Mouse (Mus musculus) myocyte (in vitro differentiated cells): ENCODE results near the gene D430019H16Rik. TPM values are rescaled to one million over a fixed set of nuclear protein-coding genes. Genes with fewer than 3 reads are reported as not detected.

ENCODE experiments used
- H3K27me3 ChIP-seq: one replicate; pipeline ENCODE4 v1.6.1; 2011; ENCODE audit not compliant: control insufficient read depth, insufficient read depth, insufficient read length
- H3K36me3 ChIP-seq: one replicate; pipeline ENCODE4 v1.6.1; 2011; ENCODE audit not compliant: control insufficient read depth, insufficient read depth
- H3K4me2 ChIP-seq: one replicate; pipeline ENCODE4 v1.6.1; 2011; ENCODE audit warnings: low read depth, control low read depth
- H3K4me3 ChIP-seq: one replicate; pipeline ENCODE4 v1.5.1; 2011; ENCODE audit warnings: mild to moderate bottlenecking, control low read depth, moderate library complexity
- H3K79me2 ChIP-seq: one replicate; pipeline ENCODE4 v1.6.1; 2011; ENCODE audit not compliant: control insufficient read depth, insufficient read depth
- H3ac ChIP-seq: one replicate; pipeline ENCODE4 v1.6.1; 2011; ENCODE audit not compliant: control insufficient read depth, insufficient read length
- CEBPB ChIP-seq: IDR thresholded peaks from 2 replicates; pipeline ENCODE4 v1.6.1; 2011; ENCODE audit warnings: mild to moderate bottlenecking, moderate library complexity; ENCODE audit not compliant: poor library complexity, insufficient read depth, severe bottlenecking
- E2F4 ChIP-seq: IDR thresholded peaks from one replicate; pipeline ENCODE4 v1.6.1; 2011; ENCODE audit warnings: mild to moderate bottlenecking, control low read depth, moderate library complexity; ENCODE audit not compliant: insufficient read depth
- MAX ChIP-seq: IDR thresholded peaks from one replicate; pipeline ENCODE4 v1.6.1; 2011; ENCODE audit warnings: low read depth, mild to moderate bottlenecking, control low read depth
- MYOD1 ChIP-seq, 3 experiments: IDR thresholded peaks; one replicate each; pipeline ENCODE4 v1.6.1; 2011; ENCODE audit warnings: control low read depth in 2 of 3, low read depth in 2 of 3, mild to moderate bottlenecking in 2 of 3, moderate library complexity in 1 of 3; ENCODE audit not compliant: insufficient read length in 2 of 3, control insufficient read depth in 1 of 3
- MYOG ChIP-seq, 3 experiments: IDR thresholded peaks; one replicate each; pipeline ENCODE4 v1.6.1; 2011; ENCODE audit warnings: control low read depth in 2 of 3, low read depth in 2 of 3, mild to moderate bottlenecking in 2 of 3; ENCODE audit not compliant: insufficient read length in 2 of 3, control insufficient read depth in 1 of 3, insufficient read depth in 1 of 3
- POLR2A ChIP-seq: IDR thresholded peaks from one replicate; pipeline ENCODE4 v1.6.1; 2011; ENCODE audit warnings: low read depth, mild to moderate bottlenecking, control low read depth, moderate library complexity; ENCODE audit not compliant: insufficient read length
- POLR2AphosphoS2 ChIP-seq: IDR thresholded peaks from one replicate; pipeline ENCODE4 v1.6.1; 2011; ENCODE audit warnings: low read depth, control low read depth; ENCODE audit not compliant: insufficient read length
- REST ChIP-seq: IDR thresholded peaks from one replicate; pipeline ENCODE4 v1.6.1; 2011; ENCODE audit warnings: mild to moderate bottlenecking, control low read depth, moderate library complexity; ENCODE audit not compliant: insufficient read depth, insufficient read length
- SRF ChIP-seq: IDR thresholded peaks from one replicate; pipeline ENCODE4 v1.6.1; 2011; ENCODE audit warnings: low read depth; ENCODE audit not compliant: control insufficient read depth, insufficient read length
- TCF12 ChIP-seq: IDR thresholded peaks from one replicate; pipeline ENCODE4 v1.6.1; 2011; ENCODE audit warnings: mild to moderate bottlenecking, control low read depth; ENCODE audit not compliant: poor library complexity, insufficient read depth, severe bottlenecking
- TCF3 ChIP-seq: IDR thresholded peaks from one replicate; pipeline ENCODE4 v1.6.1; 2011; ENCODE audit warnings: low read depth, control low read depth; ENCODE audit not compliant: insufficient read length
- USF1 ChIP-seq: IDR thresholded peaks from one replicate; pipeline ENCODE4 v1.6.1; 2011; ENCODE audit warnings: low read depth, mild to moderate bottlenecking, control low read depth, moderate library complexity
- polyA plus RNA-seq: library from polyadenylated mRNA; unstranded; fragments of >200 nt; fragmentation: generic; extraction: Trizol; gene quantifications from one replicate; pipeline ENCODE4 v1.2.1, GENCODE M21; 2012; ENCODE audit warnings: missing spikeins

The D430019H16Rik gene
- polyA plus RNA-seq, 1 experiment: 0.02 TPM

- H3K4me2 ChIP-seq: peak overlapping the region; percentile 41
- no peaks in the 10 kb centered on the region for H3K79me2 ChIP-seq
- H3ac ChIP-seq: no peak overlapping the region
- no peak overlapping the region for H3K4me3 ChIP-seq
- TF ChIP-seq POLR2A (no peak), TCF12 (no peak), CEBPB (no peak), USF1 (no peak), SRF (no peak), REST (no peak)
- no peaks in the 10 kb centered on the region for H3K27me3 ChIP-seq
- H3K36me3 ChIP-seq: no peaks in the 10 kb centered on the region
Observed at GRCm38 (mm10) chr12:105511671-105512502, 58.2 kb downstream of the D430019H16Rik start.

- TF ChIP-seq POLR2AphosphoS2 (no peak), MYOD1 (IDR thresholded peaks at IDR 0.05; ENCODE audit: control insufficient read depth in 1 of 3, insufficient read length in 2 of 3, low read depth in 2 of 3) (no peak), REST (no peak), MAX (no peak), TCF3 (no peak), E2F4 (no peak), MYOG (IDR thresholded peaks at IDR 0.05; ENCODE audit: control insufficient read depth in 1 of 3, insufficient read depth in 1 of 3, insufficient read length in 2 of 3, low read depth in 2 of 3) (no peak)
- Histone ChIP-seq H3K27me3 (no peaks in the 10 kb centered on the region), H3K4me3 (no peak overlapping the region), H3ac (no peak overlapping the region), H3K36me3 (no peaks in the 10 kb centered on the region), H3K79me2 (no peaks in the 10 kb centered on the region), H3K4me2 (no peak overlapping the region)
Observed at GRCm38 (mm10) chr12:105514111-105514510, 60.5 kb downstream of the D430019H16Rik start.

DNA sequence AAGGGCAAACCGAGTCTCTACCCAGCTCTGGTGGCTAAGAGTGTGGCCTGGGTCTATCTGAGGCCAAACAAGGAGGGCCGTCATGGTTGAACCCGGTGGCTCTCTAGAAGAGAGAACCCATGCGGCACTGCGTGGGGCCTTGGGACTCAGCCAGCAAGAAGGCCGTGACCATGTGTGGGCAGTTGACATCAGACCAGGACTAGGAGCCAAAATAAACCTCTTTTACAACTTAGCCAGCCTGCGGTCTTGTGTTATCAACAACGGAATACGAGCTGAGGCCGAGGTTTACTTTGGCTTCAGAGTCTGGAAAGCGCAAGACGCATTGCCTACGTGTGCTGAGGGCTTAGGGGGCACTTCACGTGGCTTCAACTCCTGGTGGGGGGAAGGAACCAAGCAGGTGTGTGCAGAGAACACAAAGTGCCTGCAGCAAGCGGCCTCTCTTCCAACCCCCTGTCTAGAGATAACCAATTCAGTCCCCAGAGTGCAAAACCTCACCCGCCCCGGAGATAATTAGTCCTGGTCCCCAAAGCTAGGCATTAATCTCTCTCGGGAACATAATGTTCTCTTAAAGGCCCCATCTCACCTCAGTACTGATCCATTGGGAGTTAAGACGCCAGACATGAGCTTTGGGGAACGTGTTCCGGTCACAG is 63.5 kb downstream of the D430019H16Rik start:
- Histone ChIP-seq H3K4me2 (no peak overlapping the region), H3K36me3 (no peaks in the 10 kb centered on the region), H3ac (no peak overlapping the region), H3K4me3 (no peak overlapping the region), H3K79me2 (no peaks in the 10 kb centered on the region), H3K27me3 (no peaks in the 10 kb centered on the region)
- no peak for TF ChIP-seq MYOG (IDR thresholded peaks at IDR 0.05; ENCODE audit: control insufficient read depth in 1 of 3, insufficient read depth in 1 of 3, insufficient read length in 2 of 3, low read depth in 2 of 3)

DNA sequence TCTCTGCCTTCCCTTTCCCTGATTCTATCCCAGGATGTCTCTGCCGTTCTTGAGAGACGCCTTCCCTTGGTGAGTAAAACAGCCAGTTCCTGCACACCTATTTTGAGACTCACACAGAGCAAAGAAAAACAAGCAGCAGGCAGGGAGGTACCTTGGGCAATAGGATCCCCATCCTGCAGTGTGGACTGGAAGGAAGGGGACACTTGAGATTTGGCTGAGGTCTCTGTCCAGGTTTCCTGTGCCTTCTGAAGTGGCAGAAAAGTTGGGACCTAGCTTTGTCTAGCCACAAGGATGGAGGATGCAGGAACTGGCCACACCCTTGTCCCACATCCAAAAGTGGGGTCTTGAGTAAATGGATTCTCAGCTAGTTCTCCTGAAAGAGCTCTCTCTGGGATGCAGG is 66.2 kb downstream of the D430019H16Rik start:
- Histone ChIP-seq H3K79me2 (no peaks in the 10 kb centered on the region), H3ac (no peak overlapping the region), H3K36me3 (no peaks in the 10 kb centered on the region), H3K4me3 (no peak overlapping the region), H3K27me3 (no peaks in the 10 kb centered on the region), H3K4me2 (no peak overlapping the region)
- TF ChIP-seq MYOD1 (IDR thresholded peaks at IDR 0.05; ENCODE audit: control insufficient read depth in 1 of 3, insufficient read length in 2 of 3, low read depth in 2 of 3) (no peak), SRF (no peak), TCF12 (no peak), TCF3 (no peak), REST (no peak), POLR2A (no peak), E2F4 (no peak), USF1 (no peak), CEBPB (no peak), POLR2AphosphoS2 (no peak), MYOG (IDR thresholded peaks at IDR 0.05; ENCODE audit: control insufficient read depth in 1 of 3, insufficient read depth in 1 of 3, insufficient read length in 2 of 3, low read depth in 2 of 3) (no peak), MAX (no peak)

DNA sequence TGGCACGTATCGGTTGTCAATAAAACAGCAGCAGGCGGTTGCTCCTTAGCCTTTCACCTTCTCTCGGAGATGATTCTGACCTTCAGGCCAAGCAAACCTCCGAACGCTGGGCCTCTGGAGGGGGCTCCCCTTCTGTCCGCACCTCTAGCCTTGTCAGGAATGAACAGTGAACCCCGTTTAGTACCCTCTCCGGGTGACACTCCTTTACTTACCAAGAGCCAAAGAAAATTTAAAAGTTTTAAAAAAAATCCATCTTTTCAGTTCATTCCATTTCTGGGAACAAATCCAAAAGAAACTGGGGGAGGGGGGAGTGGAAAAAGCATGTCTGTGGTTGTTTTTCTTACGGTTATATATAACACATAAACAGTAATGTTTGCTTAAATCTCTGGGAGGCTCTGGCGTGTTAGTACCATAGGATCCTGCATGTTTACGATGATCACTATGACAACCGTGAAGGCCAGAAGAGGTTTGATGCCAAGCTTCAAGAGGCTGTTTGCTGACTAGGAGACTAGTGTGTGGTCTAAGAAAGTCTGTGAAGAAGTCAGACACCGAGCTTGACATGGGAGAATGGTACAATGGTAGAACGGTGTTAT is 67.6 kb downstream of the D430019H16Rik start:
- H3ac ChIP-seq: no peak overlapping the region
- H3K79me2 ChIP-seq: no peaks in the 10 kb centered on the region
- H3K36me3 ChIP-seq: no peaks in the 10 kb centered on the region
- H3K4me2 ChIP-seq: no peak overlapping the region
- no peak overlapping the region for H3K4me3 ChIP-seq
- TF ChIP-seq REST (no peak), TCF12 (no peak)
- no peaks in the 10 kb centered on the region for H3K27me3 ChIP-seq
